Mouse (Mus musculus) thymus, adult 2 months (tissue): ENCODE data around the gene Actr5. TPM values are rescaled to one million over a fixed set of nuclear protein-coding genes. Genes with fewer than 3 reads are reported as not detected.

Source experiments
- DNase-seq: peaks from one replicate; pipeline ENCODE4 v3.0.0; 2021
- H3K27ac ChIP-seq: fragments of 200-500 bp; 2 replicates; pipeline ENCODE4 v1.5.1; 2012; ENCODE audit warnings: low read length, control low read depth; ENCODE audit not compliant: control insufficient read depth, insufficient read depth
- H3K27me3 ChIP-seq: fragments of 200-500 bp; 2 replicates; pipeline ENCODE4 v1.6.1; 2012; ENCODE audit warnings: mild to moderate bottlenecking, low read length, moderate library complexity, mixed read lengths; ENCODE audit not compliant: control insufficient read depth, insufficient read depth
- H3K36me3 ChIP-seq: fragments of 200-500 bp; 2 replicates; pipeline ENCODE4 v1.6.1; 2012; ENCODE audit warnings: mild to moderate bottlenecking, low read length, moderate library complexity; ENCODE audit not compliant: control insufficient read depth, insufficient read depth
- H3K4me1 ChIP-seq: fragments of 200-500 bp; replicated peaks from 2 replicates; pipeline ENCODE4 v1.6.1; 2012; ENCODE audit warnings: low read length; ENCODE audit not compliant: control insufficient read depth, insufficient read depth
- H3K4me3 ChIP-seq: fragments of 200-500 bp; 2 replicates; pipeline ENCODE4 v1.5.1; 2012; ENCODE audit warnings: mild to moderate bottlenecking, low read length, control low read depth, moderate library complexity; ENCODE audit not compliant: control insufficient read depth, insufficient read depth
- CTCF ChIP-seq: fragments of 200-500 bp; IDR thresholded peaks from 2 replicates; pipeline ENCODE4 v1.5.1; 2012; ENCODE audit warnings: mild to moderate bottlenecking, control low read depth, low read length, moderate library complexity, borderline replicate concordance; ENCODE audit not compliant: control insufficient read depth, poor library complexity, insufficient read depth; ENCODE audit errors: extremely low read depth
- POLR2A ChIP-seq: fragments of 200-500 bp; IDR thresholded peaks from 2 replicates; pipeline ENCODE4 v1.6.1; 2012; ENCODE audit warnings: mild to moderate bottlenecking, low read length, control low read depth, moderate library complexity; ENCODE audit not compliant: control insufficient read depth, poor library complexity, insufficient read depth; ENCODE audit errors: extremely low read depth
- WGBS: fragments of 180-500 bp; shearing (Covaris S2); methylation state at CpG from one replicate; pipeline ENCODE4 v1.1.7; 2018; 5-methylcytosine and 5-hydroxymethylcytosine counted together
- polyA plus RNA-seq: library from polyadenylated mRNA; depleted of rRNA; stranded (reverse); fragments of >200 nt; gene quantifications from 2 replicates; pipeline ENCODE4 v1.2.3, GENCODE M21; 2012

Gene Actr5
- polyA plus RNA-seq, 1 experiment, result 24.8 TPM

- TF ChIP-seq POLR2A (no peak), CTCF (no peak)
- peaks cover 14% of the 10 kb centered on the region for H3K27me3 ChIP-seq
- 8% methylated on average over 4 of the region's 4 CpGs for WGBS
These were observed 18.1 kb upstream of the Actr5 start for GRCm38 (mm10) chr2:158606511-158606964.

GRCm38 (mm10) chr2:158609681-158610080 is 15.0 kb upstream of the Actr5 start:
- DNase-seq, result no peak
- no peak overlapping the region for H3K27ac ChIP-seq

More at GRCm38 (mm10) chr2:158606511-158606964, 18.1 kb upstream of the Actr5 start:
- Histone ChIP-seq H3K4me3 (no peak overlapping the region), H3K27ac (no peak overlapping the region), H3K36me3 (no peaks in the 10 kb centered on the region), H3K4me1 (no peaks in the 10 kb centered on the region)
- DNase-seq, result no peak

GRCm38 (mm10) chr2:158610488-158611325 is 14.0 kb upstream of the Actr5 start, which contains the start of gene Slc32a1:
Slc32a1 (plus strand) TSS chr2:158610767.
- TF ChIP-seq CTCF, result no peak
- 0 out of 2 replicates have a peak, but pooled peaks have one; percentile 19 for TF ChIP-seq POLR2A
- 5% methylated on average over 77 of the region's 77 CpGs for WGBS
- DNase-seq, result peak; percentile 17
- Histone ChIP-seq H3K36me3 (no peaks in the 10 kb centered on the region), H3K27ac (no peak within 1 kb of the TSS), H3K27me3 (peaks cover 39% of the 10 kb centered on the region), H3K4me3 (no peak within 1 kb of the TSS; the same call in 1 of the 2 replicates), H3K4me1 (peaks cover 15% of the 10 kb centered on the region)

More at GRCm38 (mm10) chr2:158609681-158610080, 15.0 kb upstream of the Actr5 start:
- no peak for TF ChIP-seq CTCF
- TF ChIP-seq POLR2A, result no peak
- Histone ChIP-seq H3K4me1 (peaks cover 15% of the 10 kb centered on the region), H3K27me3 (peaks cover 31% of the 10 kb centered on the region), H3K4me3 (no peak overlapping the region), H3K36me3 (no peaks in the 10 kb centered on the region)
- 3% methylated on average over 27 of the region's 27 CpGs for WGBS

GRCm38 (mm10) chr2:158611326-158611719 is 13.4 kb upstream of the Actr5 start:
- Histone ChIP-seq H3K4me3 (no peak overlapping the region), H3K36me3 (no peaks in the 10 kb centered on the region), H3K4me1 (peaks cover 15% of the 10 kb centered on the region), H3K27ac (no peak overlapping the region), H3K27me3 (peaks cover 39% of the 10 kb centered on the region)
- DNase-seq, result no peak
- 6% methylated on average over 30 of the region's 30 CpGs for WGBS
- TF ChIP-seq POLR2A (no peak), CTCF (no peak)

GRCm38 (mm10) chr2:158611726-158612670 is 12.7 kb upstream of the Actr5 start:
- H3K36me3 ChIP-seq, result no peaks in the 10 kb centered on the region
- H3K4me1 ChIP-seq, result peaks cover 15% of the 10 kb centered on the region
- peaks cover 45% of the 10 kb centered on the region for H3K27me3 ChIP-seq
- H3K27ac ChIP-seq, result no peak overlapping the region
- no peak for DNase-seq
- no peak overlapping the region for H3K4me3 ChIP-seq
- TF ChIP-seq POLR2A (no peak), CTCF (no peak)
- 22% methylated on average over 30 of the region's 30 CpGs for WGBS
